Mouse (Mus musculus): ENCODE data around the gene Pyroxd2. TPM values are rescaled to one million over a fixed set of nuclear protein-coding genes. Genes with fewer than 3 reads are reported as not detected.

The Pyroxd2 gene
- polyA plus RNA-seq, 1 experiment, result 0.48 TPM

DNA sequence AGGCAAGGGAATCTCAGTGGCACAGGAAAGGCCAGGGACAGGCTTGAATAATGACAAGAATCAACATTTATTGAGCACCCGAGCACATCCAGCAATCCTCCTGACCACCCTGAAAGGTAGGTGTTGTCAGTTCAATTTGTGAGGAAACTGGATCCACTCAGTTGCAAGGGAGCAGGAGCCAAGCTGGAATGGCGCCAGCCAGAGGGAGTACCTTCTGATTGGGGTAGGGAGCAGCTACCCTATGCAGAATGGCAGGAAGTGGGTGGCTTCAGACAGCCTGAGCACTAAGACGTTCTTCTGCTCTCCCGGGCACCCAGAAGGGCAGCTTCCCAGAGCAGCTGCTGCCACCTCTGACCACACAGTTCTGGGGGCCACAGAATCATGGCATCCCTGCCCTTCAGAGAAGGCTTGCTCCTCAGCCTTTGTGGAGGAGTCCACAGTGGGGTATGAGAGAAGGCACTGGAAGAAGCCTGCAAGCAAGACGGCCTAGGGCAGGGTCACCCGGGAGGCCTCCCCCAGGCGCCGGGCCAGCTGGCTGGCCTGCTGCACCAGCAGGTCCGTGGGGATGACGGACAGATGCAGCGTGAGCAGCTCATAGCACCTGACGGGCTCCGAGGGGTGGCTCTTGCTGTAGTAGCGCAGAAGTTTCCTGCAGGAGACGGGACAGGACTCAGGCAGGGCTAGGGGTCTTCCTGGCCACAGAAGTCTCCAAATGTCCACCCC lies 2.7 kb upstream of the Pyroxd2 start:
- no peak for TF ChIP-seq GATA1 (IDR thresholded peaks at IDR 0.05; ENCODE audit: low read length)

GRCm38 (mm10) chr19:42753141-42753917 lies 754 bp upstream of the Pyroxd2 start:
- no peak for TF ChIP-seq GATA1 (IDR thresholded peaks at IDR 0.05; ENCODE audit: low read length)

DNA sequence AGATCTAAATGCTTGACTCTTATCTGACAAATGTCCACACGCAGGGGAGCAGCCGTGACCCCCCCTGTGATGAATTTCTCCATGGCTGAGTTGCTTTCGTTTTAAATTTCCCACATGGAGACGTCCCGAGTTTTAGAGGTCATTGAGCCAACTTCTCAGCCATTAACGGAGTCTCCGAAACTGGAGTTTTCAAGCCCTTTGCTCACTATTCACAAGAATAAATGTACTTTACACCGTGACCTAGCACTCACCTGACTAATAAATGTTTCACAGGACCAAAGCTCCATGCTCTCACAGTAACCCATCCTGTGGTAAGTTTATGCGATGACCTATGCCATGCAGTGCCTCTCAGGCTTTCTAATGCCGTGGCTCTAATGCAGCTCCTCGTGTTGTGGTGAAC lies 2.4 kb downstream of the Pyroxd2 start:
- no peak for TF ChIP-seq GATA1 (IDR thresholded peaks at IDR 0.05; ENCODE audit: low read length)

DNA sequence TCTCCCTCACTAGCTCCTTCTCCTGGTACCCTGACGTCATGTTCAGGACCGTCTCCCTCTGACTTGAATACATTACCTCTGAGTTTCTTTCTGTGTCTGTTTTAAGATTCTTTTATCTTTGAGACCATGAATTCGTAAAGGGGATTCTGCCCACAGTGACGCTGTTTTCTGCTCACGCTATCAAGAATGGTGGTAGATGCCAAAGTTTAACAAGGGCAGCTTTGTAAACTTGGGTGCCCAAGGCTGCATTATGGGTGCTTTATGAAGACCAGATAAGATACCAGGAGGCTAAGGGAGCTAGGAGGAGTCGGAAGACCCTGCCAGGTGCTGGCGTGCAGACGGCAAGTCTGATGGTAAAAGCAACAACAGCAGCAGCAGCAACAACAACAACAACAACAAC lies 5.9 kb downstream of the Pyroxd2 start:
- no peak for TF ChIP-seq GATA1 (IDR thresholded peaks at IDR 0.05; ENCODE audit: low read length)

DNA sequence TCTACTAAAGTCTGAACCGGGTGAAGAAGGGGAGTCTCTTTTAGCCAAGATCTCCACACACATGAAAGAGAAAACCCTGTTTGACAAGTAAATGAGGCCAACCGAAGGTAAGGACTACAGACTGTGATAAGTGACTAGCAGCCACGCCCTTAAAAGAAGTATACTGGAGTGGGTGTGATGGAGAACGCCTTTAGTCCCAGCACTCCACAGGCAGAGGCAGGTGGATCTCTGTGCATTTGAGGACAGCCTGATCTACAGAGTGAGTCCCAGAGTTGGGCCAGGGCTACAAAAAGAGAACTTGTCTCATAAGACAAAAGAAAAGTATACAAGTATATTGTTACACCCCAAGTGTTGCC lies 6.7 kb downstream of the Pyroxd2 start:
- no peak for TF ChIP-seq GATA1 (IDR thresholded peaks at IDR 0.05; ENCODE audit: low read length)

DNA sequence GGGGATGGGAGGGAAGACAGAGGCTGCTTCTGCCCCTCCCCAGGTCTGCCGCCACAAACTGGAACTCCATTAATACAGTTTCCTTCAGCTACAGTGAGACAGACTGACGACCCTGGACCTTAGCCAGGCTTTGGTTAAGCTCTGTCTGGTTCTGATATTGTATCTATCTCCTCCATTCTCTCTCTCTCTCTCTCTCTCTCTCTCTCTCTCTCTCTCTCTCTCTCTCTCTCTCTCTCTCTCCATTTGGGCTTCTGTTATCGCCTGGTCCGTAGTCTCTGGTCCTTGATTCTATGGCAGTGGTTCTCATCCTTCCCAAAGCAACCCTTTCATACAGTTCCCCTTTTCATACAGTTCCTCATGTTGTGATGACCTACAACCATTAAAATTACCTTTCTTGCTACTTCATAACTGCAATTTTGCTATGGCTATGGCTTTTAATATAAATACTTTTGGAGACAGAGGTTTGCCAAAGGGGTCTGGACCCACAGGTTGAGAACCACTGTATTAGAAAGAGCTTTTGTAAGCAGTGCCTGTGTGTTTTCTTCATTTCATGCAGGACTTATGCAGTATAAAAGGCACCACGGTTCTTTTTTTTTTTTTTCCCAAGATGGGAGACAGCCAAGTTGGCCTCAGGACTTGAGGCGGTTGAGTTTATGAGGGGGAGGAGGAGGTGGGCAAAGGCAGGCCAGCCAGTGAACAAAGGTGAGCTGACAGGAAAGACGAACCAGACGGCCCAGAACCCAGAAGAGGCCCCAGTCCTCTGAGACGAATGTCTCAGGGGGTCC lies 7.3 kb downstream of the Pyroxd2 start:
- no peak for TF ChIP-seq GATA1 (IDR thresholded peaks at IDR 0.05; ENCODE audit: low read length)

DNA sequence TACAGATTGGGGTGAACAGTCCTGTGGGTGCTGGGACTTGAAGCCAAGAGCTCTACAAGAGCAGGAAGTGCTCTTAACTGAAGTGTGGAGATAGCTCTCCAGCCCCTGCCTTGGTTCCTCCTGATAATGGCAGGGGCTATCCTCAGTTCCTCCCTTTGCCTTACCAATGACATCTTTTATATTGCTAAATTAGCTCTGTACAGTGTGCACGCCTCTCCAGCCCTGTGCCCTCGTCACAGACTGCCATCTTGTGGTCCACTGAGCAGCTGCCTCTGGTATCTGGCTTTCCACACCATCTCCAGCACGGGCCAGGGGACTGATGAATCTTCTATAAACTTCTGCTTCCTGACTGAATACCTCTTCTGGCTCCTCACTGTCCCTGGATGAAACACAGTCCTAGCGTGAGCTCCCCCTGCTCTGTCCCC lies 8.4 kb downstream of the Pyroxd2 start:
- no peak for TF ChIP-seq GATA1 (IDR thresholded peaks at IDR 0.05; ENCODE audit: low read length)

GRCm38 (mm10) chr19:42743261-42743660 lies 9.3 kb downstream of the Pyroxd2 start:
- TF ChIP-seq GATA1 (IDR thresholded peaks at IDR 0.05; ENCODE audit: low read length), result no peak

GRCm38 (mm10) chr19:42741884-42742283 lies 10.7 kb downstream of the Pyroxd2 start:
- no peak for TF ChIP-seq GATA1 (IDR thresholded peaks at IDR 0.05; ENCODE audit: low read length)

DNA sequence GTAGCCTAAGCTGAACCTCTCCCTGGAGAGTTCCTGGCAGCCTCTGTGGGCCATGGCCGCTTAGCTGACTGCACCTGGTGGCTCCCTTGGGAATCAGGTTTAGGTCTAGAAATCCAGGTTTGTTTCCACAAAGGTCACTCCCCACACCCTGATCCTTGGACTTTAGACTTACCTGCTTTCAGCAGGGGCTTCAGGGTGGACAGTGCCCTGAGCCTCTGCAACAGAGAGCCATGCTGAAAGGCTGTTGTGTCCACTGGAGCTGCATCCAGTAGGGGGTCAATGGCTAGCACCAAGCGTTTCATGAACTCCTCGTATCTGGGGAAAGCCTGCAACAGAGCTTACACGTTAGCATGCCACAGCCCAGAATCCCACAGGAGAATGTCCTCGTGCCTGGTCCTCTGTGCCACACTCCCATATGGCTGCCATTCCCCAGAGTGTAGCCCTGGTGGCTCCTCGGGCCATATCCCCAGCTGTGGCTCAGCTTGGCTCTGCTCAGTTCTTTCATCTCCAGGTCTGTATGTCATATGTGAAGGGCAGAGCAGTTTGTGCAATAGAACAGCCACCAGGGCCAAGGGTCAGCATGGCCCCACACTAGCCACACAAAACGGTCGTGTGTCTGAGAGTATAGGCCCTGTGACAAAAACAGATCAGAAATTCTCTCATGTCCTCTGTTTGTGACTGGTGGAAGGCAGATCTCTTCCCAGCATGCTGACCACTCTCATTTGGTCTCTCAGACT lies 12.2 kb downstream of the Pyroxd2 start:
- no peak for TF ChIP-seq GATA1 (IDR thresholded peaks at IDR 0.05; ENCODE audit: low read length)

- TF ChIP-seq GATA1 (IDR thresholded peaks at IDR 0.05; ENCODE audit: low read length), result no peak
Measured at GRCm38 (mm10) chr19:42739734-42740133, 12.8 kb downstream of the Pyroxd2 start.

DNA sequence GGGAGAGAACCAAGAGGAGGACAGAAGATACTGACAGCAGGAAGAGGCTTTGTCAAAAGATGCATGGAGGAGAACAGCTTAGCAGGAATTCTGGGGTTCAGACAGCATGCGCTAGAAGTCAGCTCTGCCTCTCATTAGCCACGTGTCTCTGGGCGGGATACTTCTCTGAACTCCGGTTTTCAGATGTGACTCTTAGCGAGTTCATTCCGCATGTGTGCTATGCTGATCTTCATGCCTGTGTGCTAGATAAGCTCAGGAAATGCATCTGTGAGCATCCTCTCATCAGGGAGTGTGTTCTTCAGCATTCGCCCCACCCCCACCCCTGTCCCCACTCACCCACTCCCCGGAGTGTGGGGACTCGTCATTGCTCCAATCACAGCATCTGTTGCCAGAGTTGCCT lies 14.8 kb downstream of the Pyroxd2 start:
- no peak for TF ChIP-seq GATA1 (IDR thresholded peaks at IDR 0.05; ENCODE audit: low read length)

- no peak for TF ChIP-seq GATA1 (IDR thresholded peaks at IDR 0.05; ENCODE audit: low read length)
Measured at GRCm38 (mm10) chr19:42734982-42735381, 17.6 kb downstream of the Pyroxd2 start.

- no peak for TF ChIP-seq GATA1 (IDR thresholded peaks at IDR 0.05; ENCODE audit: low read length)
Measured at GRCm38 (mm10) chr19:42727424-42727823, 25.2 kb downstream of the Pyroxd2 start.

DNA sequence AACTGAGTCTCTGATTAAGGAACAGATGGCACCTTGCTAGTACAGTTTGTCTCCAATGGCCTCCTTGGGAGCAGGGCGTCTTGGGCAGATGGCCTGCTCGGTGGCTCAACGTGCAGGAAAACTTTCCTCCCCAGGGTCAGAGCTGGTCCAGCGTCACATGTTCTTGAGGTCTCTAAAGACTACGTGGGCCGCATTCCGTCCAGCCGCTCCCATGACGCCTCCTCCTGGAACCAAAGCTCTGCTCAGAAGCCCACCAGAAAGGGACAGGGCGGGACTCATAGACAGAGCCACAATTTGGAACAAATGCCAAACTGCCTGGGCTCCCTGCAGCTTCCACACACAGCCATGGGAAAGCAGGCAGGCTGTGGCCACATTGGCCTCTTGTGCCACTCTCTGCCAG lies 25.8 kb downstream of the Pyroxd2 start:
- TF ChIP-seq GATA1 (IDR thresholded peaks at IDR 0.05; ENCODE audit: low read length), result no peak

DNA sequence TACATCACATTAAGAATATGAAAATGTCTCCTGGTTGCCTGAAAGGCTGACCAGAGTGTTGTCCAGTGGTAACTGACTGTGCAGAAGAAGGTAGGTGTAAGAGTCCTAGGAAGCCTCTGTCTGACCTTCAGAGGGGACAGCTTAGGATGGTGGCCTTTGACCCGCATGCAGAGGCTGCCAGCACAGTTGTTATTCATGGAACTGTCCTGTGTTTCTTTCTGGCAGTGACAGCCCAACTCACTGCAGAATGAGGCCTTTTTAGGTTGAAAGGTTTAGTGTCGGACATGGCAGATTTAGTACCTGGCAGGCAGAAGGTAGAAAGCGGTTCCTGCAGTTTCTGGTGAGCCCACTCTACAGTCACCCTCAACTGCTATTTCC lies 26.6 kb downstream of the Pyroxd2 start:
- TF ChIP-seq GATA1 (IDR thresholded peaks at IDR 0.05; ENCODE audit: low read length), result no peak
